Mouse (Mus musculus): ENCODE data around the gene Anapc15-ps. TPM values are rescaled to one million over a fixed set of nuclear protein-coding genes. Genes with fewer than 3 reads are reported as not detected.

The Anapc15-ps gene
- polyA plus RNA-seq (2014; fragmentation: Nextera tagmentation; extraction: Ambion mirVana) = not detected in 2 replicates

- H3K9me3 ChIP-seq (ENCODE audit: control insufficient read depth, low read length) = 0 out of 2 replicates have a peak, but pooled peaks cover 3% of the 10 kb centered on the region
- DNase-seq (ENCODE audit: low spot score) (no peak), ATAC-seq (ENCODE audit: low read depth) (no peak)
- H3K4me2 ChIP-seq (ENCODE audit: low read depth, low read length) = no peak within 1 kb of the TSS
- no peak within 1 kb of the TSS for H3K27ac ChIP-seq (replicated peaks; ENCODE audit: low read depth, low read length)
- no peaks in the 10 kb centered on the region for H3K36me3 ChIP-seq (ENCODE audit: control insufficient read depth, insufficient read depth, low read length)
- H3K9ac ChIP-seq (ENCODE audit: low read depth, low read length) = no peak within 1 kb of the TSS
- no peaks in the 10 kb centered on the region for H3K27me3 ChIP-seq (replicated peaks; ENCODE audit: control insufficient read depth, insufficient read depth, low read length)
- no peak within 1 kb of the TSS for H3K4me3 ChIP-seq (ENCODE audit: low read depth, low read length)
- 91% methylated on average over 3 of the region's 3 CpGs for WGBS
- peaks cover 5% of the 10 kb centered on the region; the same call in 1 of the 2 replicates for H3K4me1 ChIP-seq (ENCODE audit: control insufficient read depth, insufficient read depth, low read length)
Observed at GRCm38 (mm10) chr10:95673351-95673750, at the start of gene Anapc15-ps. Gene Anapc15-ps (minus strand): TSS chr10:95673451.

GRCm38 (mm10) chr10:95722203-95722611, 49.0 kb upstream of the Anapc15-ps start:
- no peak overlapping the region for H3K4me3 ChIP-seq (ENCODE audit: low read depth, low read length)
- no peak overlapping the region for H3K9ac ChIP-seq (ENCODE audit: low read depth, low read length)
- no peak overlapping the region for H3K4me2 ChIP-seq (ENCODE audit: low read depth, low read length)
- no peaks in the 10 kb centered on the region for H3K27me3 ChIP-seq (replicated peaks; ENCODE audit: control insufficient read depth, insufficient read depth, low read length)
- H3K4me1 ChIP-seq (ENCODE audit: control insufficient read depth, insufficient read depth, low read length) = peaks cover 16% of the 10 kb centered on the region
- ATAC-seq (ENCODE audit: low read depth) (no peak), DNase-seq (ENCODE audit: low spot score) (no peak)
- no peaks in the 10 kb centered on the region for H3K36me3 ChIP-seq (ENCODE audit: control insufficient read depth, insufficient read depth, low read length)
- 26% methylated on average over 10 of the region's 10 CpGs for WGBS
- no peak overlapping the region for H3K27ac ChIP-seq (replicated peaks; ENCODE audit: low read depth, low read length)
- no peaks in the 10 kb centered on the region for H3K9me3 ChIP-seq (ENCODE audit: control insufficient read depth, low read length)

GRCm38 (mm10) chr10:95720181-95720798, 47.0 kb upstream of the Anapc15-ps start:
- H3K27ac ChIP-seq (replicated peaks; ENCODE audit: low read depth, low read length) = no peak overlapping the region
- no peaks in the 10 kb centered on the region for H3K9me3 ChIP-seq (ENCODE audit: control insufficient read depth, low read length)
- WGBS = 60% methylated on average over 12 of the region's 12 CpGs
- no peak overlapping the region for H3K4me3 ChIP-seq (ENCODE audit: low read depth, low read length)
- H3K4me2 ChIP-seq (ENCODE audit: low read depth, low read length) = no peak overlapping the region
- H3K36me3 ChIP-seq (ENCODE audit: control insufficient read depth, insufficient read depth, low read length) = no peaks in the 10 kb centered on the region
- H3K4me1 ChIP-seq (ENCODE audit: control insufficient read depth, insufficient read depth, low read length) = 0 out of 2 replicates have a peak, but pooled peaks cover 6% of the 10 kb centered on the region
- ATAC-seq (ENCODE audit: low read depth) (no peak), DNase-seq (ENCODE audit: low spot score) (no peak)
- no peaks in the 10 kb centered on the region for H3K27me3 ChIP-seq (replicated peaks; ENCODE audit: control insufficient read depth, insufficient read depth, low read length)
- H3K9ac ChIP-seq (ENCODE audit: low read depth, low read length) = no peak overlapping the region

- 91% methylated on average over 6 of the region's 6 CpGs for WGBS
- no peak overlapping the region for H3K9ac ChIP-seq (ENCODE audit: low read depth, low read length)
- H3K4me1 ChIP-seq (ENCODE audit: control insufficient read depth, insufficient read depth, low read length) = no peaks in the 10 kb centered on the region
Observed at GRCm38 (mm10) chr10:95719472-95719871, 46.2 kb upstream of the Anapc15-ps start.

GRCm38 (mm10) chr10:95718760-95719159, 45.5 kb upstream of the Anapc15-ps start:
- no peaks in the 10 kb centered on the region for H3K27me3 ChIP-seq (replicated peaks; ENCODE audit: control insufficient read depth, insufficient read depth, low read length)
- no peaks in the 10 kb centered on the region for H3K4me1 ChIP-seq (ENCODE audit: control insufficient read depth, insufficient read depth, low read length)
- no peak overlapping the region for H3K4me2 ChIP-seq (ENCODE audit: low read depth, low read length)
- no peak overlapping the region for H3K27ac ChIP-seq (replicated peaks; ENCODE audit: low read depth, low read length)
- DNase-seq (ENCODE audit: low spot score) (no peak), ATAC-seq (ENCODE audit: low read depth) (no peak)
- no peak overlapping the region for H3K4me3 ChIP-seq (ENCODE audit: low read depth, low read length)
- H3K36me3 ChIP-seq (ENCODE audit: control insufficient read depth, insufficient read depth, low read length) = no peaks in the 10 kb centered on the region
- WGBS = 50% methylated on average over 1 of the region's 1 CpGs
- H3K9ac ChIP-seq (ENCODE audit: low read depth, low read length) = no peak overlapping the region
- no peaks in the 10 kb centered on the region for H3K9me3 ChIP-seq (ENCODE audit: control insufficient read depth, low read length)

More at GRCm38 (mm10) chr10:95719472-95719871, 46.2 kb upstream of the Anapc15-ps start:
- Histone ChIP-seq H3K4me3 (ENCODE audit: low read depth, low read length) (no peak overlapping the region), H3K27ac (replicated peaks; ENCODE audit: low read depth, low read length) (no peak overlapping the region), H3K36me3 (ENCODE audit: control insufficient read depth, insufficient read depth, low read length) (no peaks in the 10 kb centered on the region), H3K27me3 (replicated peaks; ENCODE audit: control insufficient read depth, insufficient read depth, low read length) (no peaks in the 10 kb centered on the region), H3K9me3 (ENCODE audit: control insufficient read depth, low read length) (no peaks in the 10 kb centered on the region), H3K4me2 (ENCODE audit: low read depth, low read length) (no peak overlapping the region)
- DNase-seq (ENCODE audit: low spot score) (no peak), ATAC-seq (ENCODE audit: low read depth) (no peak)

GRCm38 (mm10) chr10:95717106-95717680, 43.9 kb upstream of the Anapc15-ps start:
- H3K4me2 ChIP-seq (ENCODE audit: low read depth, low read length) = no peak overlapping the region
- no peaks in the 10 kb centered on the region for H3K36me3 ChIP-seq (ENCODE audit: control insufficient read depth, insufficient read depth, low read length)
- 88% methylated on average over 16 of the region's 16 CpGs for WGBS
- H3K27ac ChIP-seq (replicated peaks; ENCODE audit: low read depth, low read length) = no peak overlapping the region
- ATAC-seq (ENCODE audit: low read depth) (no peak), DNase-seq (ENCODE audit: low spot score) (no peak)
- H3K9me3 ChIP-seq (ENCODE audit: control insufficient read depth, low read length) = no peaks in the 10 kb centered on the region
- no peaks in the 10 kb centered on the region for H3K4me1 ChIP-seq (ENCODE audit: control insufficient read depth, insufficient read depth, low read length)
- H3K4me3 ChIP-seq (ENCODE audit: low read depth, low read length) = no peak overlapping the region
- H3K27me3 ChIP-seq (replicated peaks; ENCODE audit: control insufficient read depth, insufficient read depth, low read length) = no peaks in the 10 kb centered on the region
- no peak overlapping the region for H3K9ac ChIP-seq (ENCODE audit: low read depth, low read length)

- no peak overlapping the region for H3K9ac ChIP-seq (ENCODE audit: low read depth, low read length)
- 61% methylated on average over 6 of the region's 6 CpGs for whole genome bisulfite sequencing
- no peaks in the 10 kb centered on the region for H3K36me3 ChIP-seq (ENCODE audit: control insufficient read depth, insufficient read depth, low read length)
- no peak for ATAC-seq (ENCODE audit: low read depth)
- no peak overlapping the region for H3K4me2 ChIP-seq (ENCODE audit: low read depth, low read length)
- H3K4me1 ChIP-seq (ENCODE audit: control insufficient read depth, insufficient read depth, low read length) = peaks cover 9% of the 10 kb centered on the region; the same call in 1 of the 2 replicates
- DNase-seq (ENCODE audit: low spot score) = no peak
- H3K27me3 ChIP-seq (replicated peaks; ENCODE audit: control insufficient read depth, insufficient read depth, low read length) = no peaks in the 10 kb centered on the region
- no peak overlapping the region for H3K27ac ChIP-seq (replicated peaks; ENCODE audit: low read depth, low read length)
- H3K4me3 ChIP-seq (ENCODE audit: low read depth, low read length) = no peak overlapping the region
- no peaks in the 10 kb centered on the region for H3K9me3 ChIP-seq (ENCODE audit: control insufficient read depth, low read length)
Observed at GRCm38 (mm10) chr10:95715687-95716086, 42.4 kb upstream of the Anapc15-ps start.

GRCm38 (mm10) chr10:95712221-95712620, 39.0 kb upstream of the Anapc15-ps start:
- Histone ChIP-seq H3K9me3 (ENCODE audit: control insufficient read depth, low read length) (no peaks in the 10 kb centered on the region), H3K9ac (ENCODE audit: low read depth, low read length) (no peak overlapping the region), H3K27ac (replicated peaks; ENCODE audit: low read depth, low read length) (peak overlapping the region; percentile 9), H3K4me3 (ENCODE audit: low read depth, low read length) (no peak overlapping the region), H3K36me3 (ENCODE audit: control insufficient read depth, insufficient read depth, low read length) (no peaks in the 10 kb centered on the region), H3K4me2 (ENCODE audit: low read depth, low read length) (no peak overlapping the region), H3K4me1 (ENCODE audit: control insufficient read depth, insufficient read depth, low read length) (peaks cover 41% of the 10 kb centered on the region), H3K27me3 (replicated peaks; ENCODE audit: control insufficient read depth, insufficient read depth, low read length) (no peaks in the 10 kb centered on the region)
- 35% methylated on average over 6 of the region's 6 CpGs for WGBS
- DNase-seq (ENCODE audit: low spot score) (peak; percentile 61), ATAC-seq (ENCODE audit: low read depth) (no peak)

Measured in embryonic facial prominence, embryonic 14.5 days (tissue).